Mouse (Mus musculus) ovary, postnatal 36 days (tissue): ENCODE results near the gene Stfa3.
"Not testable (repeated sequence)": the region's sequence is repeated elsewhere in the genome, so short reads cannot be mapped to it uniquely, and the experiment has no call there.

Experiments
- DNase-seq: peaks from one replicate; pipeline ENCODE4 v3.0.0; 2022; ENCODE audit warnings: low spot score, mixed read lengths

Gene Stfa3

GRCm38 (mm10) chr16:36455342-36455802 lies at the start of gene Stfa3:
Gene Stfa3 (minus strand): TSS chr16:36455392.
- DNase-seq: no peak

DNA sequence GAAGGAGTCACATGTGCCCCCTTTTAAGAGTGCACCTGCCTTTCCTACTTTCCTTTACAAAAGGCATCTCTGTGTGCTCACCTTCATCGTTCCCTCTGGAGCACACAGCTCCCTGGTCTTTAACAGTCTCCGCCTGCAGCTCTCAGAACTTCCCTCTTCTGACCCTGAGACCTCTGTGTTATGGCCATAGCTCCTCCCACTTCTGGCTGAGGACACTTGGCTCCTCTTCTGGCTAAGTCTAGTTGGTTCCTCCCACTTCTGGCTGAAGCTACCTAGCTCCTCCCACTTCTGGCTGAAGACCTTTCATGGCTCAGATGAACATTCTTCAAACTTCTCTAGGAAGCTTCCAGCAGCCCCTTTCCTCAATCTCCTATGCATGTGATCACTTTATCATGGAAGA lies 47.1 kb upstream of the Stfa3 start:
- DNase-seq: no peak

DNA sequence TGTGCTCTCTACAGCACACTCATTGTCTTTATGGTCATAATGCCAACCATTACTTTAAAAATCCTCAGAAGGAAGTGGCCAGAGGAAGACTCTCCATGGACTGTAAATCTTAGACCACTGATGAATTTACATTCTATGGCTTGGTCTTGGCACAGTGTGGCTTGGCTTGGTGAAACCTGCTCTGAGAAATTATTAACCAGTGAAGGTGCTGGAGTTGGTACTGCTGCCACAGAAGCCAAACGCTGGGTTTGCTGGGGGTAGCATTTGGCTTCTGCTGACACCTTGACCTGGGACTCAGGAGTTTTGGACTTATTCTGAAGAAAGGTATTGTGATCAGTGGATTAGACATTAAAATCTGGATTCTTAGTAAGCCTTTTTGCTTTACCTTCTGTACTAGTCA lies 37.2 kb upstream of the Stfa3 start:
- DNase-seq: no peak

GRCm38 (mm10) chr16:36476866-36477265 lies 21.7 kb upstream of the Stfa3 start:
- no peak for DNase-seq

GRCm38 (mm10) chr16:36475530-36475929 lies 20.3 kb upstream of the Stfa3 start:
- DNase-seq: no peak

- DNase-seq: no peak
Observed at GRCm38 (mm10) chr16:36474849-36475248, 19.7 kb upstream of the Stfa3 start.

DNA sequence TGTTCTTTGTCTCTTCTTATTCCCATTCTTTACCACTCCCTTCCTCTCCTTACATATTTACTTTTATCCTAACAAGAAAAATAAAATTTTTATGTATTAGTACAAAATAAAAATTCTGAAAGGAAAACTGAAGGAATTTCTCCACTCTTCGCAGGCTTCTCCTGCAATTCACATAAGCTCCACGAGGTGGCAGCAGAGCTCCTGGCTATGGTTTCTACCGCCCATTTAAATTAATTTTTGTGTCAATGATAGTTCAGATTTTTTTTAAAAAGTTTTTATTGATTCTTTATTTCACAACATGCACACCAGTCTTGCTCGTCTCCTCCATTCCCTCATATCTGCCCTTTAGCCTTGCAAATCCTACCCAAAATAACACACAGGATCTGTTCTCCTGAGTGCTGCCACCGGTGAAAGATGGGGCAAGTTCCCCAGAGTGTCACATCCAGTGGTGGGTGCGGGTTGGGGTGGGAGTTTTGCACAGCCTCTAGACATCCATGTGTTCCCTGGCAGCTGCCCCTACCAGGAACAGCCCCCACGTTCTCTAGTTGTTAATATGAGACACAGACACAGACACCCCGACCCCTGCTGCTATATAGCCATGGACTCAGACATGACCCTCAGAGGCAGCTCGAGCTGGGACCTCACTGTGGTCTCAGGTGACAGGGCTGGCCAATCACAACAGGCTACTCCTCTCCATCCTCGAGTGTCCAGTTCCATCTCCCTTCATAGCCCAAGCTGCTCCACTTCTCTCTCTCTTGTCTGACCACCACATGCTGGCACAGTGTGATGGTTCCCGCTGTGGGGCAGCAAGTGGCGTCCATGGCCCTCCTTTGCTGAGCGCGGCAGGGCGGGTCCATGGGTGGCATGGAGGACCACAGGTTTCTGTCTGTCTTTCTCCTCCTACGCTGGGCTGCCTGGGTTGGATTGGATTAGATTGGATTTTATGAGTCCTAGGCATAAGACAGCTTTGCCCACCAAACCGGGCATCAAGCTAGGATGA lies 18.3 kb upstream of the Stfa3 start:
- peak; percentile 28 for DNase-seq

DNA sequence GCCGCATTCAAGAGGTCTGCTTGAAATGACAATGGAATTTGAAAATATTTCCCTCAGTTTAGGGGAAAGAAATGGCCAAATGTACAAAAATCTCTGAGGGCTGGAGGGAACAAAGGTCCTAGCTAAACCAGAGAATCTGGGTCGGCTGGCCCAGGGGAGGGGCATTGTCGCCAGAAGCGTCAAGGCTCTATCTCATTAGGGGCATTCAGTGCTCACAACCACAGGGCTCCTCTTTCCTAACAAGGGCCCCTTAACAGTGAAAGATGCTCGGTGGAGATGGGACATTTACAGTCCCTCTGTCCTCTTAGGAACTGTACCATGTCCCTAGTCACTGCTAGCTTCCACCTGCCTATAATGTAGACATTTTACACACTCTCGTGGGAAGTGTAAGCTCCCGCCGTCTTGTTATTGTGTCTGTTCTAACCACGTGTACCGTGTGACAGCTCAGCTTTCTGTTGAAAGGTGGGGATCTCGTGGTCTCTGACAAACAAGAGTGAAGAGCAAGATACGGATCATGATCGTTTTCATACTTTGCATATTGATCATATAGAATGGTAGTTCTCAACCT lies 16.0 kb upstream of the Stfa3 start:
- no peak for DNase-seq

GRCm38 (mm10) chr16:36469955-36470478 lies 14.8 kb upstream of the Stfa3 start:
- no peak for DNase-seq

DNA sequence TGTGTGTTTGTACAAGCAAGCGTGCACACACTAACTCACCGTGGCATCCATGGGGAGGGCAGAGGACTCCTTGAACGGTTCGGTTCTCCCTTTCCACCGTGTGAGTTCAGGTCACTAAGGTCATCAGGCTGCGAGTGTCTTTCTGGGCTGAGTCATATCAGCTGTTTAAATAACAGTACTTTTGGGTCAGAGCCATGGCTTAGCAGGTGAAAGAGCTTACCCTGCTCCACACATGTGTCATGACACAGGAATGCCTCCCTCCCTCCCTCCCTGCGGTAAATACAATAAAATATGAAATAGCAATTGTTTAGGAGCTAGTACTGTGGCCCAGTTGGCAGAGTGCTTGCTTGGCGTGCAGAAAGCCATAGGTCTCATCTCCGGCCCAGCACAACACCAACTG lies 14.2 kb upstream of the Stfa3 start:
- DNase-seq: no peak

- DNase-seq: no peak
Observed at GRCm38 (mm10) chr16:36468862-36469261, 13.7 kb upstream of the Stfa3 start.

- no peak for DNase-seq
Observed at GRCm38 (mm10) chr16:36467936-36468335, 12.7 kb upstream of the Stfa3 start.

DNA sequence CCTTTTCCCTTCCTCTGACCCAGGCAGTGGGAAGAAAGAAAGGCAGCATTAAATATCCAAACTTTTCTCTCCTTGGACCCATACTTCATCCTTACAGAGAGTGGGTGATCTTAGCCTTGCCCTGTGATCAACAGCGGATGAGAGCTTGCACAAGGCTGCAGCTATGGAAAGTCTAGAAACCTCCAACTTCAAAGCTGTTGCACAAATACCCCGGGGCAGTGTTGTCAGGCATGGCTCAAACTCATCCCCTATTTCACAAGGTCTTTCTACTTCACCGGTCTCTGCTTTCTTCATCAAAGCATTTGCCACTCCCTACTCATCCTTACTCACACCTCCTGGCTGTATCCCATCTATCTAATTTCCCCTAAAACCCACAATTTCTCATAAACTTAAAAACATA lies 10.2 kb upstream of the Stfa3 start:
- DNase-seq: no peak

DNA sequence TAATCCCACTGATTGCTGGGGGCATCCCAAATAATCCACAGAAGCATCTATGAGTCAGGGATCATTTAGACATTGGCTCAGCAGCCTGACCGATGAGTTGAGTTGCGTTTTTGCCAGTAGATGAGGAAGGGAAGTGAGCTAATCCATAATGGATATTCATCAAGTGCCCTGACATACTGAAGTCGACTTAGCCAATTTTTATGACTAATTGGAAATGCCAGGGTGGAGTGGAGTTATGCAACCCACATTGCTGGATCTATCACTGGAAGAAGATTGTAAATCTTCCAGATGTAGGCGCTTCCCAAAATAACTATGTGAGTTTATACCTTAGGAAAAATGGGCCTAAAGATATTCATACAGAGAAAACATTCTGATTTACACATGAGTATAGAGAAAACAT lies 8.9 kb upstream of the Stfa3 start:
- no peak for DNase-seq

GRCm38 (mm10) chr16:36460426-36460825 lies 5.2 kb upstream of the Stfa3 start:
- DNase-seq: no peak

DNA sequence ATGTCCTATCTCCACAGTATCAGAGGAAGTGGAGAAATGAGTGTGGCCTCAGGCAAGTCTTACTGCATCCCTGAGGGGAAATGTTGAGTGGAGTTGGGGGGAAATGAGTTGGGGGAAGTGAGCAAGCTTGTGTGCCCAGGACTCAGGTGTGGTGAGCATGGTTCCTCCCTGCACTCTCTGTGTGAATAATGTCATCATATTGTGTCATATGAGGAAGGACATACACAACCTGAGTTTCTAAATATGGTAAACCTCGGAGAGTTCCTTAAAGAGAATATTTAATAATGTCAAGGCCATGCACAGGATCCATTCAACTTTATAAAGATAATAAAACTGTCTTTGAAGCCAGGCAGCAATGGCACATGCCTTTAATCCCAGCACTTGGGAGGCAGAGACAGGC lies 34.2 kb downstream of the Stfa3 start:
- not testable (repeated sequence) for DNase-seq

DNA sequence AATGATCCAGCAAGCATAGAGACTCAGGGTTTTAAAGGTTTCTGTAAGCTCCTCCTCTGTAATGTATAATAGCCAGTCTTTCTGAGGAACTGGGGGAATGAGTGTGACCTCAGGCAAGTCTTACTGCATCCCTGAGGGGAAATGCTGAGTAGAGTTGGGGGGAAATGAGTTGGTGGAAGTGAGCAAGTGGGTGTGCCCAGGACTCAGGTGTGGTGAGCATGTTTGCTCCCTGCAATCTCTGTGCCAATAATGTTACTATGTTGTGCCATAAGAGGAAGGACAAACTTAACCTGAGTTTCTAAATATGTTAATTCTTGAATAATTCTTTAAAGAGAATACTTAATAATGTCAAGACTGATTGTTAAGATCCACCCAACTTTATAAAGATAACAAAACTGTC lies 46.8 kb downstream of the Stfa3 start, which contains the start of gene Stfa2:
Stfa2 (minus strand) TSS at position 101 of the 400 bp plus-strand sequence.
- no peak for DNase-seq
